Mouse (Mus musculus) liver, embryonic 12.5 days (tissue): ENCODE results near the gene Rarres2. TPM values are rescaled to one million over a fixed set of nuclear protein-coding genes. Genes with fewer than 3 reads are reported as not detected.
A peak's percentile ranks its signal among the peaks of the same experiment; 100 is the strongest.

Source experiments
- ATAC-seq: fragments of 200-750 bp; cut with Nextera tagmentation; 2 replicates; pipeline ENCODE4 v1.8.0; 2017; ENCODE audit warnings: moderate number of reproducible peaks, mild to moderate bottlenecking, moderate library complexity
- H3K27ac ChIP-seq: fragments of 300-500 bp; sonication (generic); 2 replicates; pipeline ENCODE4 v1.5.1; 2016; ENCODE audit warnings: mild to moderate bottlenecking
- H3K27me3 ChIP-seq: fragments of 300-500 bp; sonication (generic); replicated peaks from 2 replicates; pipeline ENCODE4 v1.6.1; 2016; ENCODE audit warnings: mild to moderate bottlenecking, moderate library complexity
- H3K36me3 ChIP-seq: fragments of 300-500 bp; sonication (generic); 2 replicates; pipeline ENCODE4 v1.6.1; 2016; ENCODE audit warnings: mild to moderate bottlenecking, moderate library complexity
- H3K4me1 ChIP-seq: fragments of 300-500 bp; sonication (generic); 2 replicates; pipeline ENCODE4 v1.6.1; 2016
- H3K4me2 ChIP-seq: fragments of 300-500 bp; sonication (generic); 2 replicates; pipeline ENCODE4 v1.6.1; 2016; ENCODE audit warnings: mild to moderate bottlenecking, moderate library complexity
- H3K4me3 ChIP-seq: fragments of 300-500 bp; sonication (generic); 2 replicates; pipeline ENCODE4 v1.5.1; 2016; ENCODE audit warnings: mild to moderate bottlenecking, moderate library complexity
- H3K9ac ChIP-seq: fragments of 300-500 bp; sonication (generic); 2 replicates; pipeline ENCODE4 v1.6.1; 2016; ENCODE audit warnings: mild to moderate bottlenecking, moderate library complexity
- H3K9me3 ChIP-seq: fragments of 300-500 bp; sonication (generic); replicated peaks from 2 replicates; pipeline ENCODE4 v1.6.1; 2016; ENCODE audit warnings: mild to moderate bottlenecking, moderate library complexity
- WGBS: fragments of 180-500 bp; shearing (Covaris S2); methylation state at CpG from one replicate; pipeline ENCODE4 v1.1.7; 2016; ENCODE audit not compliant: insufficient replicate concordance; 5-methylcytosine and 5-hydroxymethylcytosine counted together
- polyA plus RNA-seq: library from polyadenylated mRNA; unstranded; fragments of >200 nt; fragmentation: Nextera tagmentation; extraction: Ambion mirVana; gene quantifications from 2 replicates; pipeline ENCODE4 v1.2.1, GENCODE M21; 2016

Gene Rarres2
- polyA plus RNA-seq, 1 experiment from 2014 or later, result 6.8 TPM

DNA sequence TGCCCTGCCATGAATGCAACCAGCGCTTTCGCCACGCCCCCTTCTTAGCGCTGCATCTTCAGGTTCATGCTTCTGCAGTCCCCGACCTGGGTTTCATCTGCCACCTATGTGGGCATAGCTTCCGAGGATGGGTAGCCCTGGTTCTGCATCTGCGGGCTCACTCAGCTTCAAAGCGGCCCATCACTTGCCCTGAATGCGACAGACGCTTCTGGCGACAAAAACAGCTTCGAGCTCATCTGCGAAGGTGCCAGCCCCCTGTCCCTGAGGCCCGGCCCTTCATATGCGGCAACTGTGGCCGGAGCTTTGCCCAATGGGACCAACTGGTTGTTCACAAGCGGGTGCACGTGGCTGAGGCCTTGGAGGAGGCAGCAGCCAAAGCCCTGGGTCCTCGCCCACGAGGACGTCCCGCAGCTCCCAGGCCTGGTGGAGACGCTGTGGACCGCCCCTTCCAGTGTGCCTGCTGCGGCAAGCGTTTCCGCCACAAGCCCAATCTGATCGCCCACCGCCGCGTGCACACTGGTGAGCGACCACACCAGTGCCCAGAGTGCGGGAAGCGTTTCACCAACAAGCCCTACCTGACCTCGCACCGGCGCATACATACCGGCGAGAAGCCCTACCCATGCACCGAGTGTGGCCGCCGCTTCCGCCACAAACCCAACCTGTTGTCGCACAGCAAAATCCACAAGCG is 24.1 kb upstream of the Rarres2 start:
- ATAC-seq, result no peak
- H3K27me3 ChIP-seq, result no peaks in the 10 kb centered on the region
- H3K4me2 ChIP-seq, result no peak overlapping the region
- no peak overlapping the region for H3K9ac ChIP-seq
- H3K9me3 ChIP-seq, result peaks cover 7% of the 10 kb centered on the region; the same call in 1 of the 2 replicates
- peaks cover 36% of the 10 kb centered on the region for H3K4me1 ChIP-seq
- peaks cover 46% of the 10 kb centered on the region for H3K36me3 ChIP-seq
- no peak overlapping the region for H3K27ac ChIP-seq
- no peak overlapping the region for H3K4me3 ChIP-seq
- 92% methylated on average over 45 of the region's 45 CpGs for WGBS

DNA sequence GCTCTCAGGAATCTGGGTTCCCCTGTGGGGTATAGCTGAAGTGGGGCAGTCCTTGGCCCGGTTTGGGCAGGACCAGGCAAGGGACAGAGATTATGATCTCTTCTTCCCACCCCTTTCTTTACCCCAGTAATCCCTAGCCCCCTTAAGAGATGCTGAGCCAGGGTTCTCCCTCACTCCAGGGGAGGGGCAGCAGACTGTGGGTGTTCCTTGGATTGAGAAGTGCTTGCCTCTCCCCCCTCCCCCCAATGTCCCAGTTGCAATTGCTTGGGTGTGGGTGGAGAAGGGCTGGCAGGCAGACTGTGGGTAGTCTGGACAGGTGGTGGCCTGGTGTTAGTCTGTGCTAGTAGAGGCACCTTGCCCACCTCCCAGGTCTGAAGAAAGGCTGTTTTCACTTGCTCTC is 22.7 kb upstream of the Rarres2 start:
- H3K27me3 ChIP-seq, result no peaks in the 10 kb centered on the region
- H3K36me3 ChIP-seq, result peaks cover 46% of the 10 kb centered on the region
- no peak for ATAC-seq
- no peak overlapping the region for H3K9ac ChIP-seq
- H3K27ac ChIP-seq, result no peak overlapping the region
- peak overlapping the region; percentile 68; the same call in 1 of the 2 replicates for H3K4me3 ChIP-seq
- H3K4me1 ChIP-seq, result peaks cover 25% of the 10 kb centered on the region
- WGBS, result 46% methylated on average over 1 of the region's 1 CpGs
- peak overlapping the region; percentile 85 for H3K4me2 ChIP-seq
- H3K9me3 ChIP-seq, result peaks cover 7% of the 10 kb centered on the region; the same call in 1 of the 2 replicates

DNA sequence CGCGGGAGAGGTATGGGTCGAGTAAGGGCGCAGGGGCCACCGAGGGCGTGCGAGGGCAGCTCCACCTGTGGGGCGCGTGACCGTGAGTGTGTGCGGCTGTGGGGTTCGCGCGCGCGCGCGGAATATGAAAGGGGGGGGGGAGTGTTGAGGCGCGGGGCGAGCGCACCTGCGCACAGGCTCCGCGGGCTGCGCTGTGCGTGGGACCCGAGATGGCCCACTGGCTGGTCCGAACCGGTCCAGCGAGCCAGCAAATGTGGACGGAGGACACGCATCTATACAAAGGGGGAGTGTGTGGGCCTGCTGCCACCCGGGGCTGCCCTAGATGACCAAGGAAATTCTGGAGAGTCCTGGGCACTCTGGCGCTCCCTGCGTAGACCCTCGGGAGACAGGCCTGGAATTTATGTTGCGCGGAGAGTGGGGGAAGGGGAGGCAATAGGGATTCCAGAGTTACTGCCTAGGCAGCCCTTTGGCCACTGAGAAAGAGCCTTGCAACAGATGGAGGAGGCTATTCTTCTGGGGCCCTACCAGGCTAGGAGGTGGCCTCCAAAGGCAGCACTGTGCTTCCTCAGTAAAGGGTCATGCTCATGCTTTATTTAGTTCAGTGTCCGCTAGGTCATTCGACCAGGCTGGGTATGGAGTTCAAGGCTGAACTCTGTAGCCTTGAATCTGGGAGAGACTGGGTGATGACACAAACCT is 21.6 kb upstream of the Rarres2 start:
- Histone ChIP-seq H3K4me1 (peaks cover 25% of the 10 kb centered on the region), H3K4me3 (peak overlapping the region; percentile 68), H3K27ac (peak overlapping the region; percentile 65), H3K36me3 (peaks cover 37% of the 10 kb centered on the region), H3K9ac (peak overlapping the region; percentile 77), H3K4me2 (peak overlapping the region; percentile 85), H3K27me3 (no peaks in the 10 kb centered on the region), H3K9me3 (peaks cover 7% of the 10 kb centered on the region; the same call in 1 of the 2 replicates)
- WGBS, result 6% methylated on average over 40 of the region's 41 CpGs
- peak; percentile 13 for ATAC-seq

DNA sequence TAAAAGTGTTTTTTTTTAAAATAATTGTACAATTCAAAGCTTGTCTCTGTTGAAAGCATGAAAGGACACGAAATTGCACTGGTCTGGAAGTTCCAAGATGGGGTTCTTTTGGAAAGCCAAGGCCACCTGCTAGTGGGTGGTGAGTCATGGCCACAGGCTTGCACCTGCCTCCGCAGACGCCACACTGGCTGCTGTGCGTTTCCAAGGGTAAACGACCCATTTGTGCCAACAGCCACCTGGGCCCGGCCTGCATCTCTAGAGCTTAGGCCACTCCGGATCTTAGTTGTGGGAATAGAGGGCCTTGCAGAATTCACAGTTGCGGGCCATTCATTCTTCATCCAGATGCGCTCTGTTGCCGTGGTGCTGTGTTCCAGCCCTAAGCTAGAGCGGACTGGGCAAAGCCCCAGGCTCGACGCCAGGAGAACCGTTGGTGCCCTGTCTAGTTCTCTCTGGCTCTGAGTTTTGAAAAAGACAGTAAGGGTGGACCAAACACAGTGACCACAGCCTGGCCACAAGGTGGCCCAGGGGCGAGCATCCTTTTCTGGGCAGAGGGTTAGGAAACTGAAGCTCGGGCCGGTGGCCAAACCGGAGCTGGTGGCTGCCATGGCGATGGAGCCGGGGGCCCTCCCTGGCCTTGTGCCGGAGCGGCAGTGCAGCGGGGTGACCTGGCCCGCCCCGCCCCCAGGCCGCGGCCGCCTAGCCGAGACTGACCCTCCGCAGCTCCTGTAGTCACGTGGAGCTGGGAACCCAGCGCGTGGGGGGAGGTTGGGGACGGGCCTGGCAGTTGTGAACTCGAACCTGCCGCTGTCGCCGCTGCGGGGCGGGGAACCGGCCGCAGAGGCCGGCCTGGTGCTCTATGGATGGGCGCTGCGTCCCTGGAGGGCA is 20.8 kb upstream of the Rarres2 start, which contains the start of the genes Repin1 and Gm44965:
Gene Repin1, plus strand, starts transcription at position 726 of the 885 bp plus-strand sequence.
Gene Gm44965, plus strand, starts transcription at position 784 of the 885 bp plus-strand sequence.
- peaks cover 29% of the 10 kb centered on the region for H3K36me3 ChIP-seq
- peak within 1 kb of the TSS; percentile 68 for H3K4me3 ChIP-seq
- H3K27ac ChIP-seq, result peak within 1 kb of the TSS; percentile 67
- WGBS, result 10% methylated on average over 45 of the region's 45 CpGs
- H3K4me2 ChIP-seq, result peak within 1 kb of the TSS; percentile 85
- ATAC-seq, result peak; percentile 77
- H3K9me3 ChIP-seq, result peaks cover 7% of the 10 kb centered on the region; the same call in 1 of the 2 replicates
- H3K27me3 ChIP-seq, result no peaks in the 10 kb centered on the region
- peak within 1 kb of the TSS; percentile 77 for H3K9ac ChIP-seq
- H3K4me1 ChIP-seq, result peaks cover 25% of the 10 kb centered on the region

DNA sequence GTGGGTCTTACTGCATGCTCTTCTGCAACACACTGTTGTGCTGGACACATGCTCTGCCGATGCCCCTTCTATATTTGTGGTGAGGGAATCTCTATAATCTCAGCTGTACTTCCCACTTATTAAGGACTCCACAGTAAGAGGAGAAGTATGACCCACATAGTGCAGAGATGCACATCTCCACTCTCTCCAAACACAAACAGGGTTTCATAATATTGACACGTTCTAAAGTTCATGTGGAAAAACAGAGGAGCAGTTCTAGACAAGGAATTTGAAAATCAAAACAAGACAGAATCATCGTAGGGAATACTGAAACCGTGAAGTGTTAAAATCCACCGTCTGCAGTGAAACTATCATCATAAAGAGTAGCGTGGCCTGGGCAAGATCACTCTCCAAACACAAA is 19.3 kb upstream of the Rarres2 start:
- H3K36me3 ChIP-seq, result peaks cover 14% of the 10 kb centered on the region
- H3K9me3 ChIP-seq, result peaks cover 2% of the 10 kb centered on the region; the same call in 1 of the 2 replicates
- H3K9ac ChIP-seq, result no peak overlapping the region
- WGBS, result 73% methylated on average over 6 of the region's 6 CpGs
- no peak overlapping the region for H3K27ac ChIP-seq
- no peak overlapping the region for H3K4me3 ChIP-seq
- H3K4me2 ChIP-seq, result no peak overlapping the region
- no peaks in the 10 kb centered on the region for H3K27me3 ChIP-seq
- no peak for ATAC-seq
- H3K4me1 ChIP-seq, result peaks cover 25% of the 10 kb centered on the region

DNA sequence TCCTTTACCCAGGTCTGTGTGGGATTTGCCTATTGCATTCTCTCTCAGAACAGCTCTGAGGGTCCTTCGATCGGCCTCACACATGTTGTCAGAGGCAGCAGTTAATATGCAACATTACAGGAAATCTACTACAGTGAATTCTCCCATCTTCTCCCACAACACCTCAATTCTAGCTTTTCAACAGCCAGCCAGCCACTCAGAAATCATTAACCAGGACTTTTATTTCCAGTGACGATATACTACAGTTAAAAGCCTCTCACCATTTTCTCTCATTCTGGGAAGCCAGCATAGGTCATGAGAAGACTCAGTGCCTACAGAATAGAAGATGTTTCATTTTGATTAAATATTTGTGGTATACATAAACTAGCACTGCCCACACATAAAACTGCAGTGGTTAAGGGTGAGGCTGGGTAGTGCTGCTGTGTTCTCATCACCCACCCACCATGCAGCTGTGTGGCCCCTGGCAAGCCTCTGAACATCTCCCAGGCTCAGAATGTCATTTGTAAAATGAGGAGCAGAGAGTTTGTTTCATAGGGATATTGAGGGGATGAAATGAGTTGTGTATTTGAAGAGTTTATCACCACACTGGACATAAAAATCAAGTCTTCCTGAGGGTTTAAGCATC is 18.7 kb upstream of the Rarres2 start:
- Histone ChIP-seq H3K4me2 (no peak overlapping the region), H3K36me3 (peaks cover 8% of the 10 kb centered on the region), H3K9ac (no peak overlapping the region), H3K9me3 (no peaks in the 10 kb centered on the region; the same call in 1 of the 2 replicates), H3K4me1 (peaks cover 25% of the 10 kb centered on the region), H3K4me3 (no peak overlapping the region), H3K27ac (no peak overlapping the region), H3K27me3 (no peaks in the 10 kb centered on the region)
- ATAC-seq, result no peak
- WGBS, result 78% methylated on average over 3 of the region's 3 CpGs

DNA sequence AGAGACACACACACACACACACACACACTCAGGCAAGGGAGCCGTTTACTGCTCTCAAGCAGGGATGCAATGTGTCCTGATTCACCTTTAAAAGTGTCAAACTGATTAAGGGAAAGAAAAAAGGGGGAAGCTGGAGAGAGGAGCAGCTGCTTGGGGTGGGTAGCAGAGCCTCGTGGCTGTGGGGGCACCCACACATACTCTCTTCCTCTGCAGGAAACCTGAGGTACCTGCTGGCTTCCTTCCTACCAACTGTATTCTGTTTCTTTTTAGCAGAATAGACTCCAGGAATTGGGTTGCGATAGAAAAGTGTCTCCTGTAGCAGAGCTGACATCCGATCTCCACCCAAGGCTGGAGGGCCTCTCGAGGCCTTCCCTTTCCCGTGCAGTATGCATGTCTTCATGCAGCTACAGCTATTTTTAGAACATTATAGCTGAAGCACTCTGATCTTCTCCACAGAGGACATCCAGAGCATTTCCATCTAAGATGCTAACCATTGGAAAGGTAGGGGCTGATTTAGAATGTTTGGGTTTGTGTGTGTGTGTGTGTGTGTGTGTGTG is 16.7 kb upstream of the Rarres2 start, which contains the start of gene Gm45021:
Gene Gm45021, plus strand, starts transcription at position 417 of the 557 bp plus-strand sequence.
- 20% methylated on average over 6 of the region's 6 CpGs for WGBS
- ATAC-seq, result no peak
- H3K4me1 ChIP-seq, result peaks cover 11% of the 10 kb centered on the region
- H3K36me3 ChIP-seq, result no peaks in the 10 kb centered on the region
- H3K4me2 ChIP-seq, result no peak within 1 kb of the TSS
- H3K27ac ChIP-seq, result no peak within 1 kb of the TSS
- no peak within 1 kb of the TSS for H3K4me3 ChIP-seq
- no peak within 1 kb of the TSS for H3K9ac ChIP-seq
- no peaks in the 10 kb centered on the region for H3K27me3 ChIP-seq
- no peaks in the 10 kb centered on the region for H3K9me3 ChIP-seq

DNA sequence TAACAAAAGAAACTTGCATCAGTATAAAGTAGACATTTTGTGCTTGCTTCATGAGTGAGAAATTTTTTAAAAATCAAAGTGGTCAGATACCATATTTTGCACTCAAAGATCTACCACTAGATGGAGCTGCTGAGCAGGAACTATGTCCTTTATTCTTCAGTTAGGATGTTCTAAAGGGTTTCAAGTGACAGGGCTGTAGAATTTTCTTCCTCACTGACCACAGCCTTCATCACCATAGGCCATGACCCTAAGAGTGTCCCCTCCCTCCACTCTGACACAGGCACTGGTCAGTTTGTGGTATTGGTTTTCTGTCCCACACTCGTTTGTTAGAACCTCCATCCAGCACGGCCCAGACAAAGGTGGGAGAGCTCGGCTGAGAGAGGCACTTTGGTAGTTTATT is 9.4 kb upstream of the Rarres2 start:
- no peaks in the 10 kb centered on the region for H3K36me3 ChIP-seq
- no peak overlapping the region for H3K27ac ChIP-seq
- ATAC-seq, result no peak
- 0 out of 2 replicates have a peak, but pooled peaks cover 3% of the 10 kb centered on the region for H3K4me1 ChIP-seq
- 69% methylated on average over 3 of the region's 3 CpGs for WGBS
- no peak overlapping the region for H3K4me2 ChIP-seq
- H3K4me3 ChIP-seq, result no peak overlapping the region
- H3K27me3 ChIP-seq, result no peaks in the 10 kb centered on the region
- H3K9ac ChIP-seq, result no peak overlapping the region
- H3K9me3 ChIP-seq, result no peaks in the 10 kb centered on the region

DNA sequence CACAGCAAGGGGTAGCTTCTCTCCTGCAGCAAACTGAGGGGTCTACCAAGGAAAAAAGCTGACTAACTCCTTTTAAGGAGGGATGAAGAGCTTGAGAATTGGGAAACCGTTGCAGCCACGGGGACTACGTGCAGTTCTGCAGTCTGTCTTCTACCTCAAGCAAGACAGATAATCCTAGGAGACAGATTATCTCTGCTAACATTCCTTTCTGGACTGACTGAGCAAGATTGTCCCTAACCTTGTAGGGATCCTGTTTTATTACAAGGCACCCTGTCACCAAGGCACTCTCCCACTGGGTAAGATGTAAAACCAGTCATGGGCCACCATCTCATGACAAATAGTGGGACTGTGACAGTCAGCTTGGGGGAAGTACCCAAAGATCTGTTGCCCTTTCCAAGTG is 8.7 kb upstream of the Rarres2 start:
- WGBS, result 38% methylated on average over 3 of the region's 3 CpGs
- Histone ChIP-seq H3K9ac (no peak overlapping the region), H3K27ac (no peak overlapping the region), H3K4me2 (no peak overlapping the region), H3K4me1 (0 out of 2 replicates have a peak, but pooled peaks cover 3% of the 10 kb centered on the region), H3K9me3 (no peaks in the 10 kb centered on the region), H3K27me3 (no peaks in the 10 kb centered on the region), H3K36me3 (no peaks in the 10 kb centered on the region), H3K4me3 (no peak overlapping the region)
- ATAC-seq, result no peak

DNA sequence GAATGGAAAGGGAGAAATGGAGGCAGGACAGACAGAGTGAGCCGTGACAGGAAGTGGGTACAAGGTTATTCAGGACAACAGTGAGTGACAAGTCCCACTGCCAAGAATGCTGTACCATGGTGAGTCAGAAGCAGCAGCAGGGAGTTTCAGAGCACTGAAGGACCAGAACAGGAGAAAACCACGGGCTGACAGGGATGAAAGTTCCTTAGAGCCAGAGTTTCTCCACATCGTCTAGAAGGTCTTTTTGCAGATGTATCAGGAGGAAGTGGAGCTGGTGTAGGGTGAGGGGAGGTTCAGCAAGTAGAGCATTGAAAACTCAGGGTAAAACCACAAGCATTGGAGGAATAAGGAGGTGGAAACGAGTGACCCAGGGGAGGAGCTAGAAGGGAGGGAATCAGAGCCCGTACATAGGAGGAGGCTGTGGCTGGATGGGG is 6.6 kb upstream of the Rarres2 start:
- WGBS, result 8% methylated on average over 5 of the region's 5 CpGs
- no peak for ATAC-seq
- Histone ChIP-seq H3K4me2 (no peak overlapping the region), H3K9me3 (no peaks in the 10 kb centered on the region), H3K27ac (no peak overlapping the region), H3K36me3 (no peaks in the 10 kb centered on the region), H3K4me1 (0 out of 2 replicates have a peak, but pooled peaks cover 3% of the 10 kb centered on the region), H3K4me3 (no peak overlapping the region), H3K27me3 (no peaks in the 10 kb centered on the region), H3K9ac (no peak overlapping the region)

DNA sequence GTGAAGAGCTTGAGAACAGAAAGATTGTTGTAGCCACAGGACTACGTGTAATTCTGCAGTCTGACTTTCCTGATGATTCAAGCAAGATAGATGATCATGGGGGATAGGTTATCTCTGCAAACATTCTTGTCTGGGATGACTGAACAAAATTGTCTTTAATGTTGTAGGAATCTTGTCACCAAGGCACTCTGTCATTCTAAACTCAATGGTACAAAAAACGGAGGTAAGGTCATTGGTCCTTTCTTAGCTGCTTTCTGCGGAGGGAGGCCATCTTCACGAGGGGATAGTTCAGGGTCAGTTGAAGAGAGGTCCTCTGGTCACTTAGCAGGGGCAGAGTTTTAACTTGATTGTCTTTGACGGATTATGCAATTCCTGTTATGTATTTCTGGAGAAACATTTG is 6.1 kb upstream of the Rarres2 start:
- no peak for ATAC-seq
- WGBS, result 30% methylated on average over 5 of the region's 5 CpGs
- Histone ChIP-seq H3K4me1 (0 out of 2 replicates have a peak, but pooled peaks cover 3% of the 10 kb centered on the region), H3K36me3 (no peaks in the 10 kb centered on the region), H3K4me3 (no peak overlapping the region), H3K9me3 (no peaks in the 10 kb centered on the region), H3K4me2 (no peak overlapping the region), H3K27me3 (no peaks in the 10 kb centered on the region), H3K9ac (no peak overlapping the region), H3K27ac (no peak overlapping the region)
